Mouse (Mus musculus) urinary bladder, adult 2 months (tissue): ENCODE measurements around the gene Zc3h18. TPM values are rescaled to one million over a fixed set of nuclear protein-coding genes. Genes with fewer than 3 reads are reported as not detected.

ENCODE experiments used
- DNase-seq: peaks from one replicate; pipeline ENCODE4 v3.0.0; 2022; ENCODE audit warnings: low spot score
- polyA plus RNA-seq: library from polyadenylated mRNA; depleted of rRNA; stranded (reverse); fragments of >200 nt; gene quantifications from 2 replicates; pipeline ENCODE4 v1.2.3, GENCODE M21; 2012; rRNA removed

The Zc3h18 gene
- polyA plus RNA-seq = 26.4 and 29.9 TPM in 2 replicates

GRCm38 (mm10) chr8:122376365-122377231 lies at the start of gene Zc3h18:
Gene Zc3h18 (plus strand): TSS chr8:122376609.
- DNase-seq = peak; percentile 98

GRCm38 (mm10) chr8:122329072-122329471 lies 47.3 kb upstream of the Zc3h18 start:
- DNase-seq = no peak

DNA sequence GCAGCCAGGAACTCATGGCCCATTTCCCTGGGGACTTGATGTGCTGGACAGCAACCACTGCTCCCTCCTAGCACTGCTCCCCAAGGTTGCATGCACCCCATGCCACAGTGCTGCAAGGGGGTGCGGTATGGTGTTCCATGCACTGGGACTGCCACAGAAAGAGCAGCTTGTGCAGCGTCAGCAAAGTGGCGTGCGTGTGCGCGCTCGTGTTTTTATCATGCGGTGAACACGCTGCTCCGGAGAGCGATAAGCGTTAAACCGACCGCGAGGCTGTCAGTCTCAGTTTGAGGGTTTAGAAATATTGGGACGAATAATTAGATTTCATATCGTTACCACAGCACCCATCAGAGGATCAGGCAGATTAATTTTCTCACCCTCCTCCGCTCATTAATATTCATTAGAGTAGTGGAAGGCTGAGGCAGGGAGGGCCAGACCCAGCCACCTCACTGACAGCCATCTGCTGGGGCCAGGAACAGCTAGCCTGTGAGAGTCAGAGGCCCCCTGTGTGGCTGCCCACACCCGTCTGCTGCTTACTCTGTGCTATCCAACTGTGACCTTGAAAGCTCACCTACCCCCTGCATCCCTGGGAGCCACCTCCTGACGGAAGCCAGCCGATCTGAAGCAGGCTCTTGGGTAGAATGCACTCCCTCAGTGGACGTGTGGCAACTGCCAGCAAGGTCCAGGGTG lies 46.7 kb upstream of the Zc3h18 start:
- DNase-seq = no peak

- no peak for DNase-seq
Observed at GRCm38 (mm10) chr8:122330446-122331133, 45.8 kb upstream of the Zc3h18 start.

DNA sequence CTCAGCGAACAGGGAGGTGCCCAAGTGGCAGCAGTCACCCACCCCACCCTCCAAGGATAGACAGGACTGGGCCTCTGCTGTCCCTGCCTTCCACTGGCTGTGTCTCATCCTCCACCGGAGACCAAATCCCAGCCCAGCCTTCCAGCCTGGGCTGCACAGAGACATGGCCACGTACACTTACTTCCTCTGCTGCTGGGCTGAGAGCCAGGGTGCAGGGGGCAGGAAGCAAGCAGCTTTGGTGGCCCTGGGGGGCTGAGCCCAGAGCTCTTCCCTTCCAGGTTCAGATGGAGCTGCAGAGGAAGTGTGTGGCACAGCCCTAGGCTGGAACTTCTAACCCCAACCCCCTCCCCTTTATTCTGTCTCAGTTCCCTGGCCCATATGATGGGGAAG lies 45.3 kb upstream of the Zc3h18 start:
- DNase-seq = no peak

GRCm38 (mm10) chr8:122332753-122333506 lies 43.5 kb upstream of the Zc3h18 start:
- peak; percentile 74 for DNase-seq

DNA sequence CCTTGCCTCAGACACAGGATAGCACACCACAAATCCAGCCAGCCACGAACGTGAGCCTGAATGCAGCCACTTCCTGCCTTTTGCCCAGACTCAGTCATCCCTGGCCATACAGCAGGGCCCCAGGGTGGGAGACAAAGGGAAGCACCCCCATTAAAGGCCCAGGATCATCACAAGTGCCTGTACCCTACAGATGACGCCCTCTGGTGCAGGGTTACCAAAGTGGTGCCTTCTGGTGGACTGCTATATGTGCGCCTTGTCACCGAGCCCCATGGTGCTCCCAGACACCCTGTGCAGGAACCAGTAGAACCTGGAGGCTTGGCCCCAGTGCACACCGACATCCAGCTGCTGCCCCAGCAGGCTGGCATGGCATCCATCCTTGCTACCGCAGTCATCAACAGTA lies 42.9 kb upstream of the Zc3h18 start:
- DNase-seq = no peak

DNA sequence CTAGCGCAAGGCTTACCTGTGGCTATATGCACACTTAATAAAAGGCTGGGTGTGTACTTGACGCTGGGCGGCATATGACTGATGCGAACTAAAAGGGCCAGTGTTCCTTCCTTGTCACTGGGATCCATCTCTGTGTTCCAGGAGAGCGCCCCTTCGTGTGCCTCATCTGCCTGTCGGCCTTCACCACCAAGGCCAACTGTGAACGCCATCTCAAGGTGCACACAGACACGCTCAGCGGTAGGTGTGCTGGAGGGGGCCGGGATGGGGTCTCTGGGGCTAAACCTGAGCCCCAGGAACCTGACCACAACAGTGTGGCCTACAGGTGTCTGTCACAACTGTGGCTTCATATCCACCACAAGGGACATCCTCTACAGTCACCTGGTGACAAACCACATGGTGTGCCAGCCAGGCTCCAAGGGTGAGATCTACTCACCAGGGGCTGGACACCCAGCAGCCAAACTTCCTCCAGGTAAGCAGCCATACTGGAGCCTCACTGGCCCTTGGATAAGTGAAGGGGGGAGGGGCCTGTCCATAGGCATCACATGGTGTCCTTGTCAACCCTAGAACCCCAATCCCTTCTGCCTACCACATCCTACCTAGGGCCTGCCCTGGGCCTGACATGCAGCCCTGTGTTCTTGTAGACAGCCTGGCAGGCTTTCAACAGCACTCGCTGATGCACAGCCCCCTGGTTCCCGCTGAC lies 41.5 kb upstream of the Zc3h18 start:
- no peak for DNase-seq

DNA sequence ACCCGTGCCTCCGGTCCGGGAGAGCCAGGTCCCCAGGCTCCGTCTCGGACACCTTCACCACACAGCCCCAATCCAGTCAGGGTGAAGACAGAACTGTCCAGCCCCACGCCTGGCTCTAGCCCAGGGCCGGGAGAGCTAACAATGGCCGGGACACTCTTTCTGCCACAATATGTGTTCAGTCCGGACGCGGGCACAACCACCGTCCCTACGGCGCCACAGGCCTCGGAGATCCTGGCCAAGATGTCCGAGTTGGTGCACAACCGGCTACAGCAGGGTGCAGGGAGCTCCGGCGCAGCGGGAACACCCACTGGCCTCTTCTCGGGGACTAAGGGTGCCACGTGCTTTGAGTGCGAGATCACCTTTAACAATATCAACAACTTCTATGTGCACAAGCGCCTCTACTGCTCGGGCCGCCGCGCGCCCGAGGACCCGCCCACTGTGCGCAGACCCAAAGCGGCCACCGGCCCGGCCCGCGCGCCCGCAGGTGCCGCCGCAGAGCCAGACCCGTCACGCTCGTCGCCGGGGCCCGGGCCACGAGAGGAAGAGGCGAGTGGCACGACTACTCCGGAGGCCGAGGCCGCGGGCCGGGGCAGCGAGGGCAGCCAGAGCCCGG lies 40.7 kb upstream of the Zc3h18 start:
- DNase-seq = no peak

DNA sequence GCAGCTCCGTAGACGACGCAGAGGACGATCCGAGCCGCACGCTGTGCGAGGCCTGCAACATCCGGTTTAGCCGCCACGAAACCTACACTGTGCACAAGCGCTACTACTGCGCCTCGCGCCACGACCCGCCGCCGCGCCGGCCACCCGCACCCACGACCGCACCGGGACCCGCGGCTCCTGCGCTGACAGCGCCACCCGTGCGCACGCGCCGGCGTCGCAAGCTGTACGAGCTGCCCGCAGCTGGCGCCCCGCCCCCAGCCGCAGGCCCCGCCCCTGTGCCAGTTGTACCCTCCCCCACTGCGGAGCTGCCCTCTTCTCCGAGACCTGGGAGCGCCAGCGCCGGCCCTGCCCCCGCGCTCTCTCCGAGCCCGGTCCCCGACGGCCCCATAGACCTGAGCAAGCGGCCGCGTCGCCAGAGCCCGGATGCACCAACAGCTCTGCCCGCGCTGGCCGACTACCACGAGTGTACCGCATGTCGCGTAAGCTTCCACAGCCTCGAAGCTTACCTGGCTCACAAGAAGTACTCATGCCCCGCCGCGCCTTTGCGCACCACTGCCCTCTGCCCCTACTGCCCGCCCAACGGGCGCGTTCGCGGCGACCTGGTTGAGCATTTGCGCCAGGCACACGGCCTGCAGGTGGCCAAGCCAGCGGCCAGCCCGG lies 40.0 kb upstream of the Zc3h18 start:
- no peak for DNase-seq

DNA sequence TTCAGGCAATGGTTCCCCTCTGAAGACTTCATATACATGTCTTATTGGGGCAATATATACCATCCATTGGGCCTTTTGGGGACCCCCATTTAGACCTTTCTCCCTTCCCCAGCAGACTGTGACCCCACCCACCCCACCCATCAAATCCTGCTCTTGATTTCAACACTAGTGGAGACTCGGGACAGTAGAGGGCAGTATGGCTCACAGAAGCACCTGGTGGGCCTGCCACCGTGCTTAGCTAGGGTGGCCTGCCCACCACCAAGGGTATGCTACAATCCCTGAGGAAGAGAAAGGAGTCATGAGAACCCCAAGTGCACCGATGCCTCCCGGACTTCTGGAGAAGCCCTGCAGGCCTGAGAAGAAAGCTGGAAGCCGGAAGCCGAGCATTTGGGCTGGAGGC lies 37.6 kb upstream of the Zc3h18 start:
- DNase-seq = no peak

- DNase-seq = no peak
Observed at GRCm38 (mm10) chr8:122340761-122341160, 35.6 kb upstream of the Zc3h18 start.

DNA sequence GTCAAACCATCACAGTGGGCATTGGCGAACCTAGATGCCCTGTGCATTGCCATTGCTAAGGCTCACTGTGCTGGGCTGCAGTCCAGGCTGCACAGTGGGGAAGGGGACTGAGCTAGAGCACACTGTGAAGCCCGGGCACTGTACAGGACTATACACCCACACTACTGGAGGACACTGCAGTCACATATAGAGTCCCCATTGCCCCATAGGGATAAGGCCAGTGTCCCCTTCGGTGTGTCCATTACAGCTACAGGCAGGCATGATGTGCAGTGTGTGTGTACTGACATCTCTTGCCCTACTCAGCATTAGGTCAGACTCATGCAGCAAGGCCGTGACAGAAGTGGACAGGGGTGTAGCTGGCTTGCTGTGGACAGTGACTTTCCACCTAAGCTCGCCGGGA lies 34.6 kb upstream of the Zc3h18 start:
- DNase-seq = no peak

- no peak for DNase-seq
Observed at GRCm38 (mm10) chr8:122342362-122342761, 34.0 kb upstream of the Zc3h18 start.

GRCm38 (mm10) chr8:122342806-122343209 lies 33.6 kb upstream of the Zc3h18 start:
- DNase-seq = no peak

GRCm38 (mm10) chr8:122343341-122343740 lies 33.1 kb upstream of the Zc3h18 start:
- no peak for DNase-seq

- no peak for DNase-seq
Observed at GRCm38 (mm10) chr8:122343758-122344157, 32.7 kb upstream of the Zc3h18 start.

DNA sequence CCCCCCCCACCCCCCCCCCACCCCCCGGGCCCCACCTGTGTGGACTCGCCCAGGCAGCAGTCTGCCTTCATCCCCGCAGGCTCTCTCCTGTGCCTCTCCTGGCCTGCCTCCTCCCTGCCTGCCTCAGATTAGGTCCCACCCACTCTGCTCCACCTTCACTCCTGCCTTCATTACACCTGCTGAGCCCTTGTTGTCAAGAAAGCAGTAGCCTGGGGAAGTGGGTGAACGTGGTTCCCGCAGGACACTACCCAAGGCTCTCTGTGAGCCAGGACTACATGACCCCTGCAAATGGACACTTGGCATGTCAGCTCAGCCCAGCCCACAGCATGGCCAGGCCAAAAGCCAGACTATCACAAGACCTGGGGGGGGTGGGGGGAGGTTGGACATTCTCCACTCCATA lies 32.2 kb upstream of the Zc3h18 start:
- DNase-seq = no peak

DNA sequence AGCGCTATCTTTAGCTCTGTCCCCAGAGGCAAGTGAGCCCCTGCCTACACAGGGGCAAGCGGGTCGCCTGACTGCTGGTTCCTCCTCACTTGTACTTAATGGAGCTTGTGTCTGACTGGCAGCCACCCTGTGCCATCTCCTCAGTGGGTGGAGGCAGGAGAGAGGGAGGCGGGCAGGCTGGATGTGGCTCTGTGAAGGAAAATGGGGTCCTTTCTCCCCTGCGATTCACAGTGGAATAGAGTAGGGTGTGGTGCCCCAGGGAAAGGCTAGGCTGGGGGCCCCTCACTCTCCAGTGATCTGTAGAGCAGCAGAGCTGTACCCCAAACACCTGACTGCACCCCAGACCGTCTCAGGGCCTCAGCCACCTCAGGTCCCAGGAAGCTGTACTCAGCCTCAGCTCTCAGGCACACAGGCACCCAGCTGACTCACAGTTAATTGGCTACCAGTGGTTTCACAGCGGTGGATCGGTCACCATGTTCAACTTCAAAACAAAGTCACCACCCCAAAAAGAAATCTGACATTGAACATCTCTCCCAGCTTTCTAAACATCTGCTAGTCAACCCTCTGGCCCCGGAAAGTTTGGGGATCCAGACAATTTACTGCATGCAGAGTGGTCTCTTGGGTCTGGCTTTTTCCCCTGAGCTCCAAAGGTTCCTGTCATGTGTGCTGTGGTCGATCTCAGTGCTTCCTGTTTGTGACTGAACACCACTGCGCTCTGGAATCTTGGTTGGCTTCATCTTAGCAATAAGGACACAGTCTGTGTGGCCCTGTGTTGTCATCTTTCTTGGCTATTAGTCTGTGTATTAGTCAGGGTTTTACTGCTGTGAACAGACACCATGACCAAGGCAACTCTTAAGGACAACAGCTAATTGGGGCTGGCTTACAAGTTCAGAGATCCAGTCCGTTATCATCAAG lies 31.0 kb upstream of the Zc3h18 start:
- no peak for DNase-seq
